Mouse (Mus musculus) activated CD4-positive, CD25-positive, alpha-beta regulatory T cell, adult 4 months (primary cell): ENCODE results near the gene I0C0044D17Rik. TPM values are rescaled to one million over a fixed set of nuclear protein-coding genes. Genes with fewer than 3 reads are reported as not detected.
"Not testable (repeated sequence)": the region's sequence is repeated elsewhere in the genome, so short reads cannot be mapped to it uniquely, and the experiment has no call there.

Experiments
- ATAC-seq: one replicate; pipeline ENCODE4 v1.8.0; 2017
- polyA plus RNA-seq, 2 experiments: library from polyadenylated mRNA; unstranded; fragments of 100-300 nt; shearing (Covaris generic); gene quantifications; one replicate each; pipeline ENCODE4 v1.2.1; 2017

I0C0044D17Rik gene
- polyA plus RNA-seq, result not detected

GRCm38 (mm10) chr4:98823740-98824139, at the start of gene I0C0044D17Rik:
I0C0044D17Rik (minus strand) TSS chr4:98823840.
- ATAC-seq, result not testable (repeated sequence)

DNA sequence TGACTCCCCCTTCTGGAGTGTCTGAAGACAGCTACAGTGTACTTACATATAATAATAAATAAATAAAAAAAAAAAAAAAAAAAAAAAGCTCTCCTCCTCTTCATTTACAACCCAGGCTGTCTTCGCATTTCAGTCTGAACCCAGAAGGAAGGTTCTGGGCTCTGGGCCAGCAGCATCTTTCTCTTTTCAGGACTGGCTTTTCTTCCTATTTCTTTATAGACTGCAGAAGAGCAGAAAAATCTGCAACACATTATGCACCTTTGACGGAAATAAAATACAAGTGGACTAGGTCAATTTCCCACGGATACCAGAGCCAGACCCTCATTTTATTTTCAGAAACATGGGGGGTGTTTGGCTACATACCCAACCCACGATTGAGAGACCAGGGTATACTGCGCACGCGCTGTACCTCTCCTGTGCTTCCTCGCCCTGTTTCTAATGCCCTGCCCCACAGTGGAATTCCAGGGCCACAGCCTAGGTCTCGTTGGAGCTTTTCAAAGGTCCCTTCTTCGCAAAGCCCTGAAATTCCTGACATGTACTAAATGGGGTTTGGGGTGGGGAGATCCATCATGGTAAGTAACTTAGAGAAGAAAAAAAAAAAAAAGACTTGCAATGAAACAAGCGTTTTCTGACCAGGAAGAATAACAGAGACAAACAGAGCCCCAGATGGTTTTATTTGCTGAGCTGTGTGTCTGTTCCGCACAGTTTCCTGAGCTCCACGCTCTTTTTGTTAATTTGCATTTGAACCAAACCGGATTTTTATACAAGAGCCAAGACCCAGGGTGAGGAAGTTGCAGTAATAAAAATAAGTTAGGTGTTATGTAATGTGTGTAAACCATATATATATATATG, 42.0 kb upstream of the I0C0044D17Rik start:
- ATAC-seq, result no peak

GRCm38 (mm10) chr4:98864546-98864945, 40.9 kb upstream of the I0C0044D17Rik start:
- ATAC-seq, result no peak

GRCm38 (mm10) chr4:98864094-98864493, 40.5 kb upstream of the I0C0044D17Rik start:
- no peak for ATAC-seq

DNA sequence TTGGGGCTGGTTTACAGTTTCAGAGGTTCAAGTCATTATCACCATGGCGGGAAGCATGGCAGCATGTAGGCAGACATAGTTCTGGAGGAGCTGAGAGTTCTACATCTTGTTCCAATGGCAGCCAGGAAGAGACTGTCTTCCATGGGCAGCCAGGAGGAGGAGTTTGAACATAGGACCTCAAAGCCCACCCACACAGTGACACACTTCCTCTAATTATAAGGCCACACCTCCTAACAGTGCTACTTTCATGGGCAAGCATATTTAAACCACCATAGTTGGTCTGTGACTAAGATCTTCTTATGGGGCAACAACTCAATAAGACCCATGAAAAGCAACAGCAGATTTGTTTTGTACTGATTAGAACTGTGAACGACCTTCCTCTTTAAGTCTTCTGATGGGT, 39.8 kb upstream of the I0C0044D17Rik start:
- no peak for ATAC-seq

GRCm38 (mm10) chr4:98858151-98858855, 34.7 kb upstream of the I0C0044D17Rik start:
- ATAC-seq, result no peak

DNA sequence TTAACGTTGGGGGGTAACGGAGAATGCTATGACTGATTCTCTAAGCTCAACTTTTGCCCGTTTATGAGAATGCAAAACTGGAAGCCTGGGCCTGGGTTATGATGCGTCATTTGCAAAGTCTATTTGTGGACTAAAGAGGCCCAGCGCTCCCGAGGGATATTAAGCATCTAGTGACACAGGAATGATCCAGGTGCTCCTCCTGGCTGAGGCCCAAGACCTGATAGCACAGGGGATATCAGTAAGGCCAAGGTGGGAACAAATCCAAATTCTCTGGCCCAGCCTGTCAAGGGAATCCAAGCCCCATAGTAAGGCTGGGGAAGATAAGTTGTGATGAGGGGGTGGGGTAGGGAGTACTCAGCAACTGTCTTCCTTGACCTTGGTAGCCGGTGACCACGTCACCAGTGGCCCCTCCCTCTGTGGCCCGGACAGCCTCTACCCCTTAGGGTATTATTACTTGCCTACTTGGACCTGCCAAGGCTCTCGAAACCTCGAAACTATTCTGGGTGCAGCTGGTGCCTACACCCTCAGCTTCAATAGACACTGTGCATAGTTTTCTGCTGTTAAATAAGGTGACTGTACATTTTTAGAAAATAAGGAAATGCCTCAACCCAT, 33.5 kb upstream of the I0C0044D17Rik start:
- no peak for ATAC-seq

GRCm38 (mm10) chr4:98853926-98854325, 30.3 kb upstream of the I0C0044D17Rik start:
- ATAC-seq, result no peak

- ATAC-seq, result not testable (repeated sequence)
Observed at GRCm38 (mm10) chr4:98850485-98850884, 26.8 kb upstream of the I0C0044D17Rik start.

DNA sequence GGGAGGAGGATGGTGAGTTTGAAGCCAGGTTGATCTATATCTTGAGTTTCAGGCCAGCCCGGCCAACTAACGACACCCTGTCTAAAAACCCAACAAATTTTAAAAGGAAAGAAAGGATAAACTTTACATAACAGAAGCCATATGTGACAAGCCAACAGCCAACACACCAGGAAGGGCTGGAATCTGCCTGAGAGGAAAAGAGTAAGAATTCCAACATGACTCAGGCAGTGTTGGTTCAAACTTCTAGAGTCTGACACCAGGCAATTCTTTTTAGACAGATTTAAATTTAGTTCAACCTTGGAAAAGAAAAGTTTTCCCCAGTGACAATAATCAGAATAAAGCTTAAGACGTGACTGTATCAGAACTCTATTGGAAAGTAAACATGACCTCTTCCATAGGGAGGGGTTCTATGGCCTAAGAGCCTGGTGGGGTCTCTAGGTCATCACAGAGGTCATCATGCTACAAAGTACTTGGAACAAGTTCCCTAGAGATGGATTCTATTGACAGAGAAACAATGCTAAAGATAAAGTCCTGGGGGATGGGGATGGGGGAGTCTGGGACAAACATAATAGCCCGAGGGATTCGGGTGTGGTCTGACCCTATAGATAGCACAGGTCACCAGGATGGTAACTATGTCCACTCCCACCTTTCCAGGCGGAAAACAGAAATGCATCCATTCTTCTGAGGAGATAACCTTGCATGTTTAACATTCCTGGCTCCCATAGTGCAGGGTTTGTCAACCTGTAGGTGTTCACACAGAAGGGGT, 23.7 kb upstream of the I0C0044D17Rik start:
- no peak for ATAC-seq

GRCm38 (mm10) chr4:98846396-98846795, 22.8 kb upstream of the I0C0044D17Rik start:
- no peak for ATAC-seq

DNA sequence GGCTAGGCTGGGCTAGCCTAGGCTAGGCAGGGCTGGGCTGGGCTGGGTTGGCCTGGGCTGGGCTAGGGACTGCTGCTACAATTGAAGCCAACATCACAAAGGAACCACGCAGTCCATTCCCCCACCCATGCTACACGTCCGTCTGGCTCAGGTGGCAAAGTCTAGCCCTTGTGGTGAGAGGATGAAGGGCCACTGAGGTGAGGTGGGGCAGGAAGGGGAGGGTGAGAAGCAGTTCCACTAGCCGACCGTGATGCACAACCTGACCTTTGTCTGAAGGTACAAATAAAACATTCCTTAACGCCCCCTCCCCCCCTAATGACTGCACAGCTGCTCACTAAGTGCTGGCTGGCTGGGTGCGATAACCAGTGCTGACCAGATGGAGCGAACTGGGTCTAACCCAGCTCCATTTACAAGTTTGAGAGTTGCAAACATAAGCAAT, 22.1 kb upstream of the I0C0044D17Rik start:
- ATAC-seq, result no peak

GRCm38 (mm10) chr4:98845201-98845600, 21.6 kb upstream of the I0C0044D17Rik start:
- ATAC-seq, result no peak

GRCm38 (mm10) chr4:98843906-98844597, 20.4 kb upstream of the I0C0044D17Rik start:
- ATAC-seq, result no peak

- ATAC-seq, result not testable (repeated sequence)
Observed at GRCm38 (mm10) chr4:98841251-98841650, 17.6 kb upstream of the I0C0044D17Rik start.

GRCm38 (mm10) chr4:98840526-98840925, 16.9 kb upstream of the I0C0044D17Rik start:
- ATAC-seq, result no peak

GRCm38 (mm10) chr4:98838913-98839312, 15.3 kb upstream of the I0C0044D17Rik start:
- no peak for ATAC-seq

DNA sequence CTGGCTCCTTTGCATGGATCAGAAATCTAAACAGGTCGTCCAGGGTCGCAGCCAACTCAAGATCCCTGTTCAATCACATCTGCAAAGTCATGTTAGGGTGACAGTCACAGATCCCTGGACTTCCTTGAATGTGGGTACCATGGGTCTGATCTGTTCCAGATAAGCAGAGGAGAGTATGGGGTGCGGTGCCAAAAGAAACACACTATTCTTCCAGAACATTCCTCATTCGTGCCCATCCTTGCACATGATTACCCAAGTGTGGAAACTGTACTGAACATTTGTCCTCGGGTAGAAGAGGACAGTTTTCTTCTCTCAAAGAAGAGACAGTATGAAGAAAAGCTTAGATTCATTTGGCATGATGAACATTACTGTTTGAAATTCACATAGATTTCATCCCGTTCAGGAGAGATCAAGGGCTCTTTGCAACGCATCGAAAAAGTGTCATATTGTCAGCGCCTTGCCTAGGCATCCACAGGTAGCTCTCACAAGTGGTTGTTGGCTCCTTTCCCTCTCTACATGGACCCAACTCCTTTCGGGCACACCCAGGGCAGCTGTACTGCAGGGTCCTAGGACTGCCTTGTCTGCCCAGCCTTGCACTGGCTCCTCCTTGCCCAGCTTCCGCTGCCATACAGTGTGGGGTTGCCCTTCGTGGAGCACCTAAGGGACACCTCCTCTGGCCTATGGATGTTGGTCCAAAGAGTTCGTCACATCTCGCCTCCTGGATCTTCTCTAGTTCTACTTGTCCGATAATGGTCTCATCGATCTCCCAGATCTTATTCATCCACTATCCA, 14.3 kb upstream of the I0C0044D17Rik start:
- no peak for ATAC-seq

- no peak for ATAC-seq
Observed at GRCm38 (mm10) chr4:98836519-98836918, 12.9 kb upstream of the I0C0044D17Rik start.

DNA sequence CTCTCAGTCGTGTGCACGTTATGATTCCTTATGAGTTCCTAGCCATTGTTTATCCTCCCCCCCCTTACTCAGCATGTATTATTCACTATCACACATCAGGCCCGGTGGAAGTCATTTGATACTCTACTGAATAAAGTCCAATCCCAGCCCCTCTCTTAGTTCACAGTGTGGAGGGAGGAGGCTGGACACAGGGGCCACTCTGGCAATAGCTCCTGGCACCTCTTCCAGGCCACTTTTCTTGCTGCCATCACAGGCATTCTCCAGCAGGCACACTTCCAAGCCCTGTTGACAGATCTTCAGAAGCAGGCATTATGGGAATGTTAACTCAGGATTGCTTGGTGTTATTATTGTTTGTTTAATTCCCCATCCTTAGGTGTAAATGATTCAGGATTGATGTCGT, 11.1 kb upstream of the I0C0044D17Rik start:
- ATAC-seq, result no peak

GRCm38 (mm10) chr4:98831726-98832125, 8.1 kb upstream of the I0C0044D17Rik start:
- no peak for ATAC-seq
